Mouse (Mus musculus) testis, adult 2 months (tissue): Measurements from ENCODE around the gene Slc6a16. TPM values are rescaled to one million over a fixed set of nuclear protein-coding genes. Genes with fewer than 3 reads are reported as not detected.
A peak's percentile ranks its signal among the peaks of the same experiment; 100 is the strongest.

Experiments used
- H3K27ac ChIP-seq: fragments of 200-500 bp; 2 replicates; pipeline ENCODE4 v1.5.1; 2012; ENCODE audit warnings: low read depth, low read length; ENCODE audit not compliant: control insufficient read depth, insufficient read depth
- H3K27me3 ChIP-seq: fragments of 200-500 bp; 2 replicates; pipeline ENCODE4 v1.6.1; 2012; ENCODE audit warnings: mild to moderate bottlenecking, low read length, moderate library complexity; ENCODE audit not compliant: control insufficient read depth, insufficient read depth
- H3K36me3 ChIP-seq: fragments of 200-500 bp; 2 replicates; pipeline ENCODE4 v1.6.1; 2012; ENCODE audit warnings: mild to moderate bottlenecking, low read length; ENCODE audit not compliant: control insufficient read depth, insufficient read depth
- H3K4me1 ChIP-seq: fragments of 200-500 bp; 2 replicates; pipeline ENCODE4 v1.6.1; 2012; ENCODE audit warnings: low read length; ENCODE audit not compliant: control insufficient read depth, insufficient read depth
- H3K4me3 ChIP-seq: fragments of 200-500 bp; 2 replicates; pipeline ENCODE4 v1.5.1; 2012; ENCODE audit warnings: low read depth, mild to moderate bottlenecking, low read length, moderate library complexity, mixed read lengths; ENCODE audit not compliant: control insufficient read depth
- CTCF ChIP-seq: fragments of 200-500 bp; IDR thresholded peaks from 2 replicates; pipeline ENCODE4 v1.5.1; 2012; ENCODE audit warnings: low read depth, mild to moderate bottlenecking, inconsistent platforms, low read length, moderate library complexity; ENCODE audit not compliant: control insufficient read depth, insufficient read depth, insufficient replicate concordance
- POLR2A ChIP-seq: fragments of 200-500 bp; IDR thresholded peaks from 2 replicates; pipeline ENCODE4 v1.6.1; 2012; ENCODE audit warnings: low read depth, mild to moderate bottlenecking, inconsistent platforms, low read length, moderate library complexity; ENCODE audit not compliant: control insufficient read depth
- polyA plus RNA-seq: library from polyadenylated mRNA; depleted of rRNA; stranded (reverse); fragments of >200 nt; gene quantifications from 2 replicates; pipeline ENCODE4 v1.2.3, GENCODE M21; 2012

Slc6a16 gene
- polyA plus RNA-seq, 1 experiment, result 81.4 TPM

DNA sequence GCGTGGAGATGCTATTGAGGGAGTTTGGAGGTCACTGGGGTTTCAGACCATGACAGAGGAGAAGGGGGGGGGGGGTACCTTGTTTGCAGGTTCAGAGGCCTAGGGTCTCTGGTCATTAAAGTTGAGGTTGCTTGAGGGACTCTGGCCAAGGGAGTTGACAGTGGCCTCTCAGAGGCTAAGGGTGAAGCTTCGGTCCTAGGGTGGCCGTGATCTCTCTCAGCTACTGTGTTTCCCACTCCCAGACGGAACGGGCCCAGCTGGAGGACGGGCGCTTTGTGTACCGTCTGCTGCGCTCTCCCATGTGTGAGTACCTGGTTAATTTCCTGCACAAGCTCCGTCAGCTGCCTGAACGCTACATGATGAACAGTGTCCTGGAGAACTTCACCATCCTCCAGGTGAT is 8.9 kb upstream of the Slc6a16 start:
- Histone ChIP-seq H3K27me3 (no peaks in the 10 kb centered on the region), H3K4me1 (peaks cover 14% of the 10 kb centered on the region), H3K36me3 (no peaks in the 10 kb centered on the region), H3K27ac (no peak overlapping the region), H3K4me3 (no peak overlapping the region)
- no peak for TF ChIP-seq POLR2A
- no peak for TF ChIP-seq CTCF

DNA sequence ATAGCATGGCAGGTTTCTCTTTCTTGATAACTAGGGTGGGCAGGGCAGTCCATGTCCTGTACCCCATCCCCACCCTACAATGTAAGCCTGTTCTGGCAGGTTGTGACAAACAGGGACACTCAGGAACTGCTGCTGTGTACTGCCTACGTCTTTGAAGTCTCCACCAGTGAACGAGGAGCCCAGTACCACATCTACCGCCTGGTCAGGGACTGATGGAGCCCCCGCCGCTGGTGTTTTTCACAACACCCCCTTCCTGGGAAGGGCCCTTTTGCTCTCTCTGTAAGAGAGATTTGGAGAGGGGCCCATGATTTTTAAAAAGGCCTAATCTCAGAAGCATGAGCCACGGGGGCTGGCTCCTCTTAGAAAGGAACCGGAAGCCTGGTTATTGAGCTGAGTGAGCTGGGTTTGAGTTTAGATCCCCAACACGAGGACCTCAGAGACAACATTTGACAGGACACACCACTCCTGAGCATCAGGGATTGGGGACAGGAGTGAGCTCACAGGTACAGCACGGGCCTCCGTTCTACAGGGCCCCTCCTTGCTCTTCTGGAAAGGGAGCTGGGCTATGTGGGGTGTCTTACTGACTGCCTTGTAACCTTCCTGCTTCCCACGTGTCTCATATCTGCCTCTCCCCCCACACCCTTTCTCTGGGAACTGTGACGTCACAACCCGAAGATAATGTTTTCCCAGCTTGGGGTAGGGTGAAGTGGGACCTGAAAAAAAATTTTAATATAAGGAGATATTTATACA is 8.0 kb upstream of the Slc6a16 start:
- no peaks in the 10 kb centered on the region for H3K27me3 ChIP-seq
- no peak overlapping the region for H3K27ac ChIP-seq
- no peak for TF ChIP-seq POLR2A
- TF ChIP-seq CTCF, result no peak
- peaks cover 14% of the 10 kb centered on the region for H3K4me1 ChIP-seq
- no peaks in the 10 kb centered on the region for H3K36me3 ChIP-seq
- no peak overlapping the region for H3K4me3 ChIP-seq

DNA sequence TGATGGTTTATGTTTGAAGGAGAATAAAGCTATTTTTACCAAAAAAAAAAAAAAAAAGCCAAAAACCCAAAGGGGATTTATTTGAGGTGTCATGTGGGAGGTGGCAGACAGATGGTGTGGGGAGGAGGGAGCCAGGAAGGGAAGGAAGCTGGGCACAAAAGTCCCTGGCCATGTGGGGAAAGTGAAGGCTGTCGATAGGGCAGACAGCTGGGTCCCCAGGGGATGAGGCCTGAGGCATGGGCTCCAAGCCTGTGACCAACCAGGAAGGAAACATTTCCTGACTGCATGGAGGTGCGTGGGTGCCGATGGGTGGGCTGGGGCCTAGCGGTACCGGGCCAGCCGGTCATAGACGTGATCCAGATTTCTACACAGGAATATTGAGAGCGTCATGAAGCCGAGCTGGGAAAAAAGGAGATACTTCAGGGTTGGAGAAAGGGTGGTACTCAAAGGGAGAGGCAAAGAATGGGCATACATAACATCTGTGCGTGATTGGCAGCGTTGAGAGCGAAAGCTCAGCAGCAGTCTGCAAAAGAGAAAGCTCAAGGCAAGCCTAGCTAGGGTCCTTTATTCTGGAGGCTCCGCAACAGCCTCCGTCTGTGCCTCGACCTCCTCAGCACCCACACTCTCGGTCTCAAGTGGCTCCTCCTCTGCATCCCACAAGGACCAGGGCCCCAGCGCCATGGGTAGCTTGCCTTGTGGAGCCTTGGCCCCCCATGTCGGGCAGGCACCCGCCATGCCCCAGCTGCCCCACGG is 7.1 kb upstream of the Slc6a16 start:
- peak overlapping the region; percentile 14; the same call in 1 of the 2 replicates for H3K4me3 ChIP-seq
- H3K27ac ChIP-seq, result no peak overlapping the region
- no peaks in the 10 kb centered on the region for H3K27me3 ChIP-seq
- no peaks in the 10 kb centered on the region for H3K36me3 ChIP-seq
- H3K4me1 ChIP-seq, result peaks cover 19% of the 10 kb centered on the region
- TF ChIP-seq CTCF, result no peak
- no peak for TF ChIP-seq POLR2A

DNA sequence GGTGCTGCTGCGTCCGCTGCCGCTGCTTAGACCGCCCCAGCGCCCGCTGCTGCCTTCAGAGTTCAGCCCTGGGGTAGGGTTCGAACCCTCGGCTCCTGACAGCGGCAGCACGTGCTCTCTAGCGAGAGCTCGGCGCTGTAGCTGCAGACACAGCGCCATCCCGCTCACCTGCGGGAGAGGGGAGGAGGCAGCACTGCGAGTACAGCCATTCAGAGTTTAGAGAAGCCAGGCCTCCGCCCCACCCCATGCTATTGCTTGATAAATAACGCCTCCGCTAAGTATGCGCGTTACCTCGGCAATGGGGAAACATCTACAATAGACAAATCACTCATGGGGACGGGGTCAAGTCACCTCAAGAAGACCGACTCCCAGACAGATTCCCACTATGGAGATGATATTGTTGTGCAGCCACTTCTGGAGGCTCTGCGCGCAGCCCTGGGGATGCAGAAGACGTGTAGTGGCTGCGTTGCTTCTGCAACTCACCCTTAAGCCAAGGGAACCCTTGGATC is 6.5 kb upstream of the Slc6a16 start:
- peaks cover 25% of the 10 kb centered on the region for H3K4me1 ChIP-seq
- H3K4me3 ChIP-seq, result peak overlapping the region; percentile 35
- no peak overlapping the region for H3K27ac ChIP-seq
- TF ChIP-seq POLR2A (no peak), CTCF (no peak)
- H3K36me3 ChIP-seq, result no peaks in the 10 kb centered on the region
- H3K27me3 ChIP-seq, result no peaks in the 10 kb centered on the region

DNA sequence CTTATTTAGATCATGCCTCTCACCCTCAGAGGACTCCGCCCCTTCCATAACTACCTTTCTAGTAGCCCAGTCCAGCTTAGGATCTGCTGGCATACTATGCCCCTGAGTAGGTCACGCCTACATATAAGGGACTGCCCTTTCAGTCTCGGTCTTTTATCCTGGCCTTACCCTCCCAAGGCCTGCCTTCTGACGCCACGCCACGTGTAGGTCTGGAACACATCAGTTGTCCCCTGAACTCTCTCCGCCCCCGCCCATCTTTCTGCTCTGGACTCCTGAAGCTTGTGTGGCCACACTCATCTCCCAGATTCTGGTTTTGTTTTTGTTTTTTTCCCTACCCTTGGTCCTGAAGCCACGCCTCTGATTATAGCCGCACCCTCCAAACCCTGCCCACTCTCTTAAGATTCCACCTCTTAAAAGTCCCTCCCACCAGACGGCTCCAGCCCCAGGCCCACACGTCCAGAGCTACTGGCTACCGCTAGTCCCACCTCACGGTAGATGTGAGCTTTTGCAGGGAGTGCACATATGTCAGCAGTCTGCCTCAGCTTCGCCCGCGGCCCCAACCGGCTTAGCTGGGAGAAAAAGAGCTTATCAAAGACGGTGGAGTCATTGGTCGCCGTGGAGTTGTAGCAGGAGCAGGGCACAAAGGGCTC is 5.8 kb upstream of the Slc6a16 start:
- H3K27me3 ChIP-seq, result no peaks in the 10 kb centered on the region
- TF ChIP-seq POLR2A (no peak), CTCF (no peak)
- peaks cover 27% of the 10 kb centered on the region for H3K4me1 ChIP-seq
- H3K36me3 ChIP-seq, result no peaks in the 10 kb centered on the region
- H3K4me3 ChIP-seq, result peak overlapping the region; percentile 40
- no peak overlapping the region for H3K27ac ChIP-seq

DNA sequence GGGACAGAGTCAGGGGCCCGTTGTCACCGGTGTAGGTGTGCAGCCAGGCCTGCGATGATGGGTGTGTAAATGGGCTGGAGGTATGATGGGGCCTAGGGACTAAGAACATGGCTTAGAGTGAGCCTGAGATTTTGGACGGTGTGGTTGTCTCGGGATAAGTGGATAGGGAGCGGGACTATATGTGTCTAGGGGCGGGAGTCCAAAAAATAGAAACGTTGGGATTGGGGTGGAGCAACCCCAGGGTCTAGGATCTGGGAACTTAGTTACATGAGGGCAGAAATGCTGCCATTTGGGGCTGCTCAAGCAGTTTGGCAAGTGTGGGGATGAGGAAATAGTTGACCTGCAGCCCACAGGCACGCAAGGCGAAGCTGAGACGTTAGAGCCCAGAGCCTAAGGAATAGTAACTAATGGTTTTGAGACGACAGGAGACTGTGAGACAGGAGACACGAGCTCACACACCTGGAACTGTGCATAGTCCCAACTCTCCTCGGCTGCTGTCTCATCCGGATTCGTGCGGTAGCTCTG is 5.2 kb upstream of the Slc6a16 start:
- peaks cover 28% of the 10 kb centered on the region for H3K4me1 ChIP-seq
- TF ChIP-seq CTCF (no peak), POLR2A (no peak)
- no peaks in the 10 kb centered on the region for H3K27me3 ChIP-seq
- H3K36me3 ChIP-seq, result no peaks in the 10 kb centered on the region
- no peak overlapping the region for H3K27ac ChIP-seq
- H3K4me3 ChIP-seq, result no peak overlapping the region; the same call in 1 of the 2 replicates
